ENCODE assay signal across 25 mouse cellular contexts in the genomic region with DNA sequence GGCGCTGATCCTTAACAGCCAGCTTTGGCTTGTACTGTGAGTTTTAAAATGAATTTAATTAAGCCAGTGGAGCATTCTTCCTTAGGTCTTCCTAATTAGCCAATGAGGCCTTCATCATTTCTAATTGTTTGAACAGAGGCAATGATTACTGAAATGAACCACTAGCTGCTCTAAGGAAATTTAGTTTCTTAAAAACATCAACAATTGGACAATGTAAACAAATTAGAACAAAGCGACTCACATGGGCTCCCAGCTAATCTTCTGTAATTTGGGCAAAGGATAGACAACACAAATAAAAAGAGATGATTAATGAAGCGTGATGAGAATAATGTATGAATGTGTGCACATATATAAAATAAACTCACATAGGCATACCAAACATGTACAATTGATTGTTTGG.
"Had no signal": no experiment of that assay in that cellular context is flagged by ENCODE, and none has a peak within 500 bp of the region (broad histone marks: within the 10 kb centered on the region; RNA-seq: fewer than 3 reads in every experiment).

No protein-coding gene starts in this region.

- H3K9me3 ChIP-seq: heart, embryonic 13.5 days; heart, embryonic 15.5 days; hindbrain, embryonic 13.5 days; hindbrain, embryonic 15.5 days; kidney, embryonic 15.5 days; limb, embryonic 13.5 days; limb, embryonic 15.5 days had no signal

- DNase-seq: gastrocnemius, postnatal 14 days; gastrocnemius, postnatal 36 days; heart, adult 11 months; heart, adult 2 months; heart, postnatal 14 days; heart, postnatal 36 days; kidney, adult 11 months; kidney, adult 2 months; kidney, adult 9 months; kidney, postnatal 14 days; kidney, postnatal 36 days; layer of hippocampus, adult 9-11 months; layer of hippocampus, postnatal 36 days; left cerebral cortex, postnatal 4 days had no signal

- ATAC-seq: hindbrain, postnatal 0 days; intestine, embryonic 16.5 days had no signal

- H3K4me2 ChIP-seq: heart, embryonic 11.5 days; heart, embryonic 13.5 days; heart, embryonic 15.5 days; hindbrain, embryonic 13.5 days; hindbrain, embryonic 15.5 days; kidney, embryonic 15.5 days; limb, embryonic 13.5 days; limb, embryonic 15.5 days had no signal

- H3K4me1 ChIP-seq: heart, embryonic 13.5 days; heart, embryonic 15.5 days; hindbrain, embryonic 13.5 days; hindbrain, embryonic 15.5 days; kidney, embryonic 15.5 days; limb, embryonic 13.5 days; limb, embryonic 15.5 days had no signal

- H3K9ac ChIP-seq: heart, embryonic 13.5 days; heart, embryonic 15.5 days; hindbrain, embryonic 13.5 days; hindbrain, embryonic 15.5 days; kidney, embryonic 15.5 days; limb, embryonic 13.5 days; limb, embryonic 15.5 days had no signal

- H3K27me3 ChIP-seq: heart, embryonic 13.5 days; heart, embryonic 15.5 days; hindbrain, embryonic 13.5 days; hindbrain, embryonic 15.5 days; kidney, embryonic 15.5 days; limb, embryonic 13.5 days; limb, embryonic 15.5 days had no signal

- H3K4me3 ChIP-seq: heart, adult 2 months; heart, embryonic 13.5 days; heart, embryonic 15.5 days; hindbrain, embryonic 13.5 days; hindbrain, embryonic 15.5 days; kidney, embryonic 15.5 days; limb, embryonic 13.5 days; limb, embryonic 15.5 days had no signal

- H3K36me3 ChIP-seq: heart, embryonic 13.5 days; heart, embryonic 15.5 days; hindbrain, embryonic 13.5 days; hindbrain, embryonic 15.5 days; kidney, embryonic 15.5 days; limb, embryonic 13.5 days; limb, embryonic 15.5 days had no signal

- H3K27ac ChIP-seq: heart, adult 2 months; heart, embryonic 13.5 days; heart, embryonic 15.5 days; hindbrain, embryonic 13.5 days; hindbrain, embryonic 15.5 days; hindbrain, postnatal 0 days; kidney, embryonic 15.5 days; kidney, postnatal 0 days; limb, embryonic 13.5 days; limb, embryonic 15.5 days had no signal
